Mouse (Mus musculus): Measurements from ENCODE around the gene Cacnb4. TPM values are rescaled to one million over a fixed set of nuclear protein-coding genes. Genes with fewer than 3 reads are reported as not detected.

Gene Cacnb4
- polyA plus RNA-seq, 1 experiment from 2014 or later, result 0.34 TPM

DNA sequence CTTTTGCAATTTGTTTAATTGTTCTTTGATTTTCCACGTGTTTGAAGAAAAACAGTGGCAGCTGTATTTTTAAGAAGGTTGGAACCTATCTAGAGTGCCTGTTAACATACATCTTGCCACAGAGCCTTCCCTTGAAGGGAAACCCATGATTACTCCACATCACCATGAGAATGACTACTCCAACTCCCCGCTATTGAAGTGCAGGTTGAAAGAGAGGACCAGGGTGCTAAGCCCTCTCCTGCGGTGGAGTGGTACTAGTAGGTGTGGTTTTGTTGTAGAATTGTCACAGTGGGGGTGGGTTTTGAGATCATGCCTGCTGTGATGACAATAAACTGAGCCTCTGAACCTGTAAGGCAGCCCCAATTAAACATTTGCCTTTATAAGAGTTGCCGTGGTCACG lies 23.7 kb upstream of the Cacnb4 start:
- Histone ChIP-seq H3K4me2 (ENCODE audit: low read depth, low read length) (no peak overlapping the region), H3K9ac (ENCODE audit: low read length) (no peak overlapping the region), H3K27ac (ENCODE audit: low read length) (no peak overlapping the region), H3K4me1 (ENCODE audit: control insufficient read depth, insufficient read depth, low read length) (peaks cover 2% of the 10 kb centered on the region; the same call in 1 of the 2 replicates), H3K27me3 (ENCODE audit: control insufficient read depth, insufficient read depth, low read length) (no peaks in the 10 kb centered on the region), H3K36me3 (ENCODE audit: control insufficient read depth, insufficient read depth) (peaks cover 8% of the 10 kb centered on the region; the same call in 1 of the 2 replicates), H3K9me3 (replicated peaks; ENCODE audit: control insufficient read depth, low read length) (no peaks in the 10 kb centered on the region), H3K4me3 (ENCODE audit: low read length) (no peak overlapping the region)
- no peak for ATAC-seq (replicated peaks; ENCODE audit: extremely low read depth, insufficient read depth, low FRiP score)
- 77% methylated on average over 5 of the region's 5 CpGs for WGBS

- H3K4me2 ChIP-seq (ENCODE audit: low read depth, low read length), result no peak overlapping the region
- WGBS, result 82% methylated on average over 6 of the region's 6 CpGs
- H3K27me3 ChIP-seq (ENCODE audit: control insufficient read depth, insufficient read depth, low read length), result no peaks in the 10 kb centered on the region
- no peak overlapping the region for H3K9ac ChIP-seq (ENCODE audit: low read length)
- H3K36me3 ChIP-seq (ENCODE audit: control insufficient read depth, insufficient read depth), result peaks cover 8% of the 10 kb centered on the region; the same call in 1 of the 2 replicates
- H3K4me3 ChIP-seq (ENCODE audit: low read length), result no peak overlapping the region
- no peaks in the 10 kb centered on the region for H3K9me3 ChIP-seq (replicated peaks; ENCODE audit: control insufficient read depth, low read length)
- H3K27ac ChIP-seq (ENCODE audit: low read length), result no peak overlapping the region
- H3K4me1 ChIP-seq (ENCODE audit: control insufficient read depth, insufficient read depth, low read length), result no peaks in the 10 kb centered on the region
- no peak for ATAC-seq (replicated peaks; ENCODE audit: extremely low read depth, insufficient read depth, low FRiP score)
These were observed 18.0 kb upstream of the Cacnb4 start for GRCm38 (mm10) chr2:52694604-52695003.

- ATAC-seq (replicated peaks; ENCODE audit: extremely low read depth, insufficient read depth, low FRiP score), result no peak
- Histone ChIP-seq H3K4me3 (ENCODE audit: low read length) (no peak overlapping the region), H3K27me3 (ENCODE audit: control insufficient read depth, insufficient read depth, low read length) (no peaks in the 10 kb centered on the region), H3K9me3 (replicated peaks; ENCODE audit: control insufficient read depth, low read length) (no peaks in the 10 kb centered on the region), H3K36me3 (ENCODE audit: control insufficient read depth, insufficient read depth) (peaks cover 5% of the 10 kb centered on the region; the same call in 1 of the 2 replicates), H3K4me1 (ENCODE audit: control insufficient read depth, insufficient read depth, low read length) (no peaks in the 10 kb centered on the region), H3K9ac (ENCODE audit: low read length) (no peak overlapping the region), H3K4me2 (ENCODE audit: low read depth, low read length) (no peak overlapping the region), H3K27ac (ENCODE audit: low read length) (no peak overlapping the region)
- 72% methylated on average over 4 of the region's 4 CpGs for WGBS
These were observed 15.1 kb upstream of the Cacnb4 start for GRCm38 (mm10) chr2:52691745-52692144.

- no peaks in the 10 kb centered on the region for H3K4me1 ChIP-seq (ENCODE audit: control insufficient read depth, insufficient read depth, low read length)
- no peaks in the 10 kb centered on the region for H3K36me3 ChIP-seq (ENCODE audit: control insufficient read depth, insufficient read depth)
- H3K4me3 ChIP-seq (ENCODE audit: low read length), result no peak overlapping the region
- ATAC-seq (replicated peaks; ENCODE audit: extremely low read depth, insufficient read depth, low FRiP score), result no peak
- WGBS, result 69% methylated on average over 6 of the region's 6 CpGs
- H3K27ac ChIP-seq (ENCODE audit: low read length), result no peak overlapping the region
- no peak overlapping the region for H3K9ac ChIP-seq (ENCODE audit: low read length)
- H3K4me2 ChIP-seq (ENCODE audit: low read depth, low read length), result no peak overlapping the region
- no peaks in the 10 kb centered on the region for H3K9me3 ChIP-seq (replicated peaks; ENCODE audit: control insufficient read depth, low read length)
- H3K27me3 ChIP-seq (ENCODE audit: control insufficient read depth, insufficient read depth, low read length), result no peaks in the 10 kb centered on the region
These were observed 10.0 kb upstream of the Cacnb4 start for GRCm38 (mm10) chr2:52686601-52687000.

- Histone ChIP-seq H3K9me3 (replicated peaks; ENCODE audit: control insufficient read depth, low read length) (no peaks in the 10 kb centered on the region), H3K4me2 (ENCODE audit: low read depth, low read length) (no peak overlapping the region), H3K4me1 (ENCODE audit: control insufficient read depth, insufficient read depth, low read length) (peaks cover 7% of the 10 kb centered on the region; the same call in 1 of the 2 replicates), H3K36me3 (ENCODE audit: control insufficient read depth, insufficient read depth) (no peaks in the 10 kb centered on the region), H3K27ac (ENCODE audit: low read length) (no peak overlapping the region), H3K27me3 (ENCODE audit: control insufficient read depth, insufficient read depth, low read length) (peaks cover 5% of the 10 kb centered on the region; the same call in 1 of the 2 replicates), H3K9ac (ENCODE audit: low read length) (no peak overlapping the region), H3K4me3 (ENCODE audit: low read length) (no peak overlapping the region)
- ATAC-seq (replicated peaks; ENCODE audit: extremely low read depth, insufficient read depth, low FRiP score), result no peak
- WGBS, result 65% methylated on average over 4 of the region's 4 CpGs
These were observed 958 bp upstream of the Cacnb4 start for GRCm38 (mm10) chr2:52677589-52677988.

DNA sequence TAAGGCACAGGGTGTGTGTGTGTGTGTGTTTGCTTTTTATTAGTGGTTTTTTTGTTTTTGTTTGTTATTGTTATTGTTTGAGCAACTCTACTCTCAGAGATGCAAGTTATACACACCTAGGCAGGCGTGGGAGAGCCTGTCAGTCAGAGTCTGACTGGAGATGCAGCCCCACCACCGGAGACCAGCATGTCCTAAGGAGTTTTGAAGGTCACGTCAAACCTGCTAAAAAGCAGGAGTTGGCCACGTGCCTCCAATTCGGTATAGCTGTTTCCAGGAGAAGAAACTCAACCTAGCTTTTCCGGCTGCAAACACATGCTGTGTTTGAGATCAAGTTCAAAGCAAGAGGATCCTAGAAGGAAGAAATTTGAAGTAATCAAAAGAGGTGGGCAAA lies 277 bp upstream of the Cacnb4 start:
- Histone ChIP-seq H3K27me3 (ENCODE audit: control insufficient read depth, insufficient read depth, low read length) (peaks cover 5% of the 10 kb centered on the region; the same call in 1 of the 2 replicates), H3K4me3 (ENCODE audit: low read length) (peak overlapping the region; percentile 73), H3K9ac (ENCODE audit: low read length) (peak overlapping the region; percentile 76), H3K36me3 (ENCODE audit: control insufficient read depth, insufficient read depth) (no peaks in the 10 kb centered on the region), H3K27ac (ENCODE audit: low read length) (no peak overlapping the region), H3K4me1 (ENCODE audit: control insufficient read depth, insufficient read depth, low read length) (peaks cover 7% of the 10 kb centered on the region; the same call in 1 of the 2 replicates), H3K9me3 (replicated peaks; ENCODE audit: control insufficient read depth, low read length) (no peaks in the 10 kb centered on the region), H3K4me2 (ENCODE audit: low read depth, low read length) (peak overlapping the region; percentile 92)
- no peak for ATAC-seq (replicated peaks; ENCODE audit: extremely low read depth, insufficient read depth, low FRiP score)
- 13% methylated on average over 6 of the region's 6 CpGs for WGBS

GRCm38 (mm10) chr2:52675278-52675987 lies 1.2 kb downstream of the Cacnb4 start:
- H3K27ac ChIP-seq (ENCODE audit: low read length), result no peak overlapping the region
- peak; percentile 26; the same call in 1 of the 2 replicates for ATAC-seq (replicated peaks; ENCODE audit: extremely low read depth, insufficient read depth, low FRiP score)
- H3K36me3 ChIP-seq (ENCODE audit: control insufficient read depth, insufficient read depth), result no peaks in the 10 kb centered on the region
- peak overlapping the region; percentile 76 for H3K9ac ChIP-seq (ENCODE audit: low read length)
- H3K4me3 ChIP-seq (ENCODE audit: low read length), result peak overlapping the region; percentile 73
- peak overlapping the region; percentile 92 for H3K4me2 ChIP-seq (ENCODE audit: low read depth, low read length)
- under 1% methylated on average over 42 of the region's 42 CpGs for WGBS
- H3K4me1 ChIP-seq (ENCODE audit: control insufficient read depth, insufficient read depth, low read length), result peaks cover 7% of the 10 kb centered on the region; the same call in 1 of the 2 replicates
- H3K9me3 ChIP-seq (replicated peaks; ENCODE audit: control insufficient read depth, low read length), result no peaks in the 10 kb centered on the region
- peaks cover 5% of the 10 kb centered on the region; the same call in 1 of the 2 replicates for H3K27me3 ChIP-seq (ENCODE audit: control insufficient read depth, insufficient read depth, low read length)

- no peak overlapping the region for H3K9ac ChIP-seq (ENCODE audit: low read length)
- no peaks in the 10 kb centered on the region for H3K9me3 ChIP-seq (replicated peaks; ENCODE audit: control insufficient read depth, low read length)
- no peak overlapping the region for H3K27ac ChIP-seq (ENCODE audit: low read length)
- WGBS, result 1% methylated on average over 19 of the region's 19 CpGs
- H3K27me3 ChIP-seq (ENCODE audit: control insufficient read depth, insufficient read depth, low read length), result peaks cover 5% of the 10 kb centered on the region; the same call in 1 of the 2 replicates
- peak overlapping the region; percentile 73 for H3K4me3 ChIP-seq (ENCODE audit: low read length)
- peak overlapping the region; percentile 92 for H3K4me2 ChIP-seq (ENCODE audit: low read depth, low read length)
- peaks cover 7% of the 10 kb centered on the region; the same call in 1 of the 2 replicates for H3K4me1 ChIP-seq (ENCODE audit: control insufficient read depth, insufficient read depth, low read length)
- H3K36me3 ChIP-seq (ENCODE audit: control insufficient read depth, insufficient read depth), result no peaks in the 10 kb centered on the region
- no peak for ATAC-seq (replicated peaks; ENCODE audit: extremely low read depth, insufficient read depth, low FRiP score)
These were observed 1.7 kb downstream of the Cacnb4 start for GRCm38 (mm10) chr2:52674886-52675277.

DNA sequence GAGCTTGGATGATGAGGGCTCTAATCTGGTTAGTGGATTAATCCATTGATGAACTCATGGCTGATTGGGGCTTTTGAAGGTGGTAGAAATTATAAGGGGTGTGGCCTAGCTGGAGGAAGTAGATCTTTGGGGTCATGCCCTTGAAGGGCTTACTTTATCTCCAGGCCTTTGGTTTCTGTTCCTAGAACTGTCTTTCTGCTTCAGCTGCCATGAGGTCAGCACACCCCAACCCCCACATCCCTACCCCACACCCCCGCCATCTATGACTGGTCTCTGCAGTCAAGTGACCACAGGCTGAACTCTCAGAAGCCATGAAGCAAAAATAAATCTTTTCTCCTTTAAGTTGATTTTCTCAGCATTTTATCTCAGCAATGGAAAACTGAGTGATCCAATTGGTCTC lies 3.5 kb downstream of the Cacnb4 start:
- WGBS, result 79% methylated on average over 1 of the region's 1 CpGs
- no peak overlapping the region for H3K4me3 ChIP-seq (ENCODE audit: low read length)

More for the DNA sequence above, 3.5 kb downstream of the Cacnb4 start:
- H3K4me2 ChIP-seq (ENCODE audit: low read depth, low read length), result no peak overlapping the region
- no peaks in the 10 kb centered on the region for H3K36me3 ChIP-seq (ENCODE audit: control insufficient read depth, insufficient read depth)
- peaks cover 5% of the 10 kb centered on the region; the same call in 1 of the 2 replicates for H3K27me3 ChIP-seq (ENCODE audit: control insufficient read depth, insufficient read depth, low read length)
- no peak overlapping the region for H3K27ac ChIP-seq (ENCODE audit: low read length)
- ATAC-seq (replicated peaks; ENCODE audit: extremely low read depth, insufficient read depth, low FRiP score), result no peak
- H3K9me3 ChIP-seq (replicated peaks; ENCODE audit: control insufficient read depth, low read length), result no peaks in the 10 kb centered on the region
- H3K4me1 ChIP-seq (ENCODE audit: control insufficient read depth, insufficient read depth, low read length), result peaks cover 7% of the 10 kb centered on the region; the same call in 1 of the 2 replicates
- no peak overlapping the region for H3K9ac ChIP-seq (ENCODE audit: low read length)

All from heart, embryonic 16.5 days (tissue).